In the genomic region with DNA sequence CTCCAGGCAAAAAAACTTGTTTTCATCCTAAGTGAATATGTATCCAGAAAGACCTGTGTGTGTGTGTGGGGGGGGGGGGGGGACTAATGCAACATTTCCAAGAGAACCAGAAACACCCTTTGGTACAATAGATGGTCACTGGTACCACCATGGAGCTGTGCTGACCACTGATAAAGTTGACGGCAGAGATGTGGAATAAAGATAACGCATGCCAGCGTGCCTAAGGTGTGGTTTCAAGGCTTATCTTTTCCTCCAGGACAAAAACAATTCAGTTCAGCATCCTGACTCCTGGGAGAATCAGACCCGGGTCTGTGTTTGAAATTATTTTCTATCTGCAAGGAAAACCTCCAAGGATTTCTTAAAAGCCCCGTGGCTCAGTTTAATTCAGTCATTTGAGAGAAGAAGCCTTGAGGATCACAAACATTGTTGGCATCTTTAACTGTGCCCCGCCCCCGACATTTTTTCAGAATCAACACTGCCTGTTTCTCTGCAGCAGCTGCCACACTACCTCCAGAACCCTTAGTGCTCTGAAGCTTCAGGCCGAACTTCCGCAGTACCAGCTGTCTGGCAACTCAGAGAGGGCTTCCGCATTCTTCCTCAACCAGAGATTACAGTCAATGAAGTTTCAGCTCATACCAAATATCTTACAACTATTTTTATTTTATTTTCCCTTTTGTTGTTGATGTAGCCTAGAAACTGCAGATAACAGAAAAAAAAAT, we compare ENCODE assay signal across 8 mouse cellular contexts.
DNase-seq lines count a peak whose midpoint lies in the region; ATAC-seq and TF ChIP-seq lines count a peak whose summit lies in the region.

No protein-coding gene starts in this region.

- H3K9me3 ChIP-seq in limb, embryonic 13.5 days = no peaks in the 10 kb centered on the region
- no peaks in the 10 kb centered on the region for H3K9me3 ChIP-seq in limb, embryonic 10.5 days (replicated peaks)
- no peaks in the 10 kb centered on the region for H3K9me3 ChIP-seq in MEL (replicated peaks; ENCODE audit: insufficient read depth, low read length)
- H3K9me3 ChIP-seq in liver, embryonic 12.5 days (replicated peaks) = no peaks in the 10 kb centered on the region
- no peaks in the 10 kb centered on the region for H3K9me3 ChIP-seq in hindbrain, embryonic 11.5 days (ENCODE audit: control insufficient read depth, low read length)

- TF ChIP-seq RAD21 in MEL (IDR thresholded peaks at IDR 0.05; ENCODE audit: low read depth, low read length) = no peak

- TF ChIP-seq CTCF in MEL (IDR thresholded peaks at IDR 0.05 in 2 of 3, conservative IDR thresholded peaks at IDR 0.05 in 1 of 3; ENCODE audit: control insufficient read depth in 1 of 3, insufficient read depth in 1 of 3, low read depth in 2 of 3, low read length in 3 of 3, poor library complexity in 1 of 3, severe bottlenecking in 1 of 3) = no peak

- no peaks in the 10 kb centered on the region for H3K4me1 ChIP-seq in limb, embryonic 13.5 days
- H3K4me1 ChIP-seq in limb, embryonic 10.5 days = no peaks in the 10 kb centered on the region
- no peaks in the 10 kb centered on the region; a peak in 1 of 4 replicates for H3K4me1 ChIP-seq in MEL (ENCODE audit: control insufficient read depth in 1 of 2, insufficient read depth in 2 of 2, low read length in 2 of 2)
- peaks cover 16% of the 10 kb centered on the region for H3K4me1 ChIP-seq in liver, embryonic 12.5 days
- H3K4me1 ChIP-seq in hindbrain, embryonic 11.5 days (replicated peaks; ENCODE audit: control insufficient read depth, insufficient read depth, low read length) = no peaks in the 10 kb centered on the region

- H3K9ac ChIP-seq in limb, embryonic 13.5 days = no peak overlapping the region
- no peak overlapping the region for H3K9ac ChIP-seq in MEL (ENCODE audit: control insufficient read depth, low read depth, low read length, poor library complexity, severe bottlenecking)
- no peak overlapping the region for H3K9ac ChIP-seq in liver, embryonic 12.5 days
- no peak overlapping the region for H3K9ac ChIP-seq in hindbrain, embryonic 11.5 days (ENCODE audit: low read depth, low read length)

- no peaks in the 10 kb centered on the region for H3K36me3 ChIP-seq in limb, embryonic 13.5 days
- no peaks in the 10 kb centered on the region for H3K36me3 ChIP-seq in limb, embryonic 10.5 days
- H3K36me3 ChIP-seq in MEL (ENCODE audit: control insufficient read depth in 1 of 2, insufficient read depth in 2 of 2, low read length in 2 of 2) = no peaks in the 10 kb centered on the region; a peak in 2 of 4 replicates
- H3K36me3 ChIP-seq in liver, embryonic 12.5 days = no peaks in the 10 kb centered on the region
- H3K36me3 ChIP-seq in hindbrain, embryonic 11.5 days (ENCODE audit: control insufficient read depth, insufficient read depth, low read length) = no peaks in the 10 kb centered on the region

- H3K4me2 ChIP-seq in limb, embryonic 13.5 days (replicated peaks) = no peak overlapping the region
- no peak overlapping the region for H3K4me2 ChIP-seq in liver, embryonic 12.5 days
- H3K4me2 ChIP-seq in hindbrain, embryonic 11.5 days (replicated peaks; ENCODE audit: low read depth, low read length) = no peak overlapping the region

- H3K27ac ChIP-seq in limb, embryonic 13.5 days = no peak overlapping the region
- H3K27ac ChIP-seq in limb, embryonic 10.5 days = no peak overlapping the region
- no peak overlapping the region for H3K27ac ChIP-seq in MEL (ENCODE audit: control insufficient read depth, low read depth, low read length)
- no peak overlapping the region for H3K27ac ChIP-seq in liver, embryonic 12.5 days
- no peak overlapping the region for H3K27ac ChIP-seq in hindbrain, embryonic 11.5 days (ENCODE audit: low read depth, low read length)

- 0 out of 2 replicates have a peak, but pooled peaks have one; percentile 28 for ATAC-seq in limb, embryonic 13.5 days (ENCODE audit: low FRiP score, low read depth)
- ATAC-seq in liver, embryonic 12.5 days = peak; percentile 52; the same call in 1 of the 2 replicates
- no peak for ATAC-seq in hindbrain, embryonic 11.5 days (ENCODE audit: low FRiP score)

- TF ChIP-seq POLR2A in MEL (IDR thresholded peaks at IDR 0.05; ENCODE audit: control insufficient read depth in 1 of 2, insufficient read depth in 1 of 2, low read depth in 1 of 2, low read length in 2 of 2, poor library complexity in 1 of 2) = no peak

- no peaks in the 10 kb centered on the region for H3K27me3 ChIP-seq in limb, embryonic 13.5 days
- no peaks in the 10 kb centered on the region for H3K27me3 ChIP-seq in limb, embryonic 10.5 days (ENCODE audit: low read depth, poor library complexity, severe bottlenecking)
- no peaks in the 10 kb centered on the region for H3K27me3 ChIP-seq in MEL (ENCODE audit: control insufficient read depth in 1 of 2, insufficient read depth in 2 of 2, low read length in 2 of 2)
- H3K27me3 ChIP-seq in liver, embryonic 12.5 days (replicated peaks) = no peaks in the 10 kb centered on the region
- H3K27me3 ChIP-seq in hindbrain, embryonic 11.5 days (ENCODE audit: control insufficient read depth, insufficient read depth, low read length) = no peaks in the 10 kb centered on the region

- no peak for TF ChIP-seq EP300 in MEL (IDR thresholded peaks at IDR 0.05; ENCODE audit: low read depth in 1 of 2, low read length in 2 of 2)

- DNase-seq in cerebellum, postnatal 14 days = peak; percentile 13 to 31
- DNase-seq in cerebellum, adult 8-10 months = no peak
- DNase-seq in limb, embryonic 10.5 days (ENCODE audit: low spot score) = no peak
- no peak for DNase-seq in MEL (ENCODE audit: low read depth, low spot score)
- DNase-seq in spleen, postnatal 10 days (ENCODE audit: low spot score in 2 of 2) = no peak
- no peak for DNase-seq in hindbrain, embryonic 11.5 days (ENCODE audit: low spot score)

- WGBS in limb, embryonic 13.5 days = 68% methylated on average over 10 of the region's 10 CpGs
- WGBS in limb, embryonic 10.5 days = 76% methylated on average over 10 of the region's 10 CpGs
- WGBS in liver, embryonic 12.5 days (ENCODE audit: insufficient replicate concordance) = 25% methylated on average over 10 of the region's 10 CpGs
- WGBS in hindbrain, embryonic 11.5 days = 77% methylated on average over 10 of the region's 10 CpGs

- H3K4me3 ChIP-seq in limb, embryonic 13.5 days = no peak overlapping the region
- no peak overlapping the region for H3K4me3 ChIP-seq in limb, embryonic 10.5 days
- H3K4me3 ChIP-seq in MEL (ENCODE audit: control insufficient read depth in 1 of 2, insufficient read depth in 1 of 2, low read depth in 2 of 2, low read length in 2 of 2) = no peak overlapping the region
- H3K4me3 ChIP-seq in liver, embryonic 12.5 days = no peak overlapping the region
- no peak overlapping the region for H3K4me3 ChIP-seq in hindbrain, embryonic 11.5 days (ENCODE audit: low read depth, low read length)

- no peaks in the 10 kb centered on the region for H3K79me2 ChIP-seq in MEL (ENCODE audit: control insufficient read depth, insufficient read depth, low read length, poor library complexity)

TF ChIP-seq in MEL, 35 proteins besides CTCF, POLR2A, EP300 and RAD21:
- TF ChIP-seq GATA1 (IDR thresholded peaks at IDR 0.05; ENCODE audit: low read depth, low read length) (0 out of 2 replicates have a peak, but pooled peaks have one; percentile 4), TCF12 (IDR thresholded peaks at IDR 0.05; ENCODE audit: low read depth, low read length) (no peak), SMC3 (IDR thresholded peaks at IDR 0.05; ENCODE audit: low read depth, low read length) (no peak), POLR2AphosphoS2 (IDR thresholded peaks at IDR 0.05; ENCODE audit: low read length) (no peak), RCOR1 (IDR thresholded peaks at IDR 0.05; ENCODE audit: low read depth, low read length) (no peak)
TF ChIP-seq in MEL: peak in this region for 1.

Comparison
In these comparisons a context has a peak if more than half of its experiments do, and no peak if none do; other contexts are left out.
1. DNase-seq: peak in cerebellum, postnatal 14 days (2 of 2); none in cerebellum, adult 8-10 months (single experiment), limb, embryonic 10.5 days (single experiment), MEL (single experiment), spleen, postnatal 10 days (0 of 2) and hindbrain, embryonic 11.5 days (single experiment).